Mouse (Mus musculus): ENCODE data around the gene Gm5751. TPM values are rescaled to one million over a fixed set of nuclear protein-coding genes. Genes with fewer than 3 reads are reported as not detected.
"Not testable (repeated sequence)": the region's sequence is repeated elsewhere in the genome, so short reads cannot be mapped to it uniquely, and the experiment has no call there.

Gene Gm5751
- not detected for total RNA-seq (2021)
- long read RNA-seq, experiment 1, result 0 reads
- long read RNA-seq, experiment 2, result 0 reads

GRCm38 (mm10) chrX:8873953-8874352 lies at the start of gene Gm5751:
TSS of gene Gm5751 (plus strand) at chrX:8874253.
- DNase-seq, result not testable (repeated sequence)

GRCm38 (mm10) chrX:8832043-8832442 lies 42.0 kb upstream of the Gm5751 start:
- DNase-seq, result peak; percentile 4 to 63

- DNase-seq, result no peak
Observed at GRCm38 (mm10) chrX:8843694-8844093, 30.4 kb upstream of the Gm5751 start, which contains the start of gene Gm6592. TSS of gene Gm6592 (plus strand) at chrX:8843994.

- no peak for DNase-seq
Observed at GRCm38 (mm10) chrX:8852486-8852885, 21.6 kb upstream of the Gm5751 start.

GRCm38 (mm10) chrX:8864331-8864730 lies 9.7 kb upstream of the Gm5751 start:
- DNase-seq, result peak; percentile 49 to 62

GRCm38 (mm10) chrX:8884336-8884735 lies 10.3 kb downstream of the Gm5751 start:
- DNase-seq, result no peak

GRCm38 (mm10) chrX:8891975-8892342 lies 17.9 kb downstream of the Gm5751 start:
- DNase-seq, result no peak

- peak; percentile 65 to 82 for DNase-seq
Observed at GRCm38 (mm10) chrX:8892343-8893155, 18.5 kb downstream of the Gm5751 start, which contains the start of gene B630019K06Rik. TSS of gene B630019K06Rik (plus strand) at chrX:8892382.

- DNase-seq, result no peak
Observed at GRCm38 (mm10) chrX:8893182-8893651, 19.2 kb downstream of the Gm5751 start.

- DNase-seq, result no peak
Observed at GRCm38 (mm10) chrX:8900823-8901222, 26.8 kb downstream of the Gm5751 start.

GRCm38 (mm10) chrX:8901906-8902472 lies 27.9 kb downstream of the Gm5751 start:
- no peak for DNase-seq

GRCm38 (mm10) chrX:8921080-8921479 lies 47.0 kb downstream of the Gm5751 start:
- DNase-seq, result no peak

- DNase-seq, result peak; percentile 0 to 3
Observed at GRCm38 (mm10) chrX:8921813-8922607, 48.0 kb downstream of the Gm5751 start.

- DNase-seq, result no peak
Observed at GRCm38 (mm10) chrX:8927308-8927707, 53.3 kb downstream of the Gm5751 start.

Other genes with a start within 250 kb of the Gm5751 start
- not detected for gene Ssxb8, start 183.4 kb upstream of the Gm5751 start, total RNA-seq (2021)
- gene Ssx9, start 125.8 kb upstream of the Gm5751 start, total RNA-seq (2021), result not detected
- gene Ssxb5, start 70.6 kb upstream of the Gm5751 start, total RNA-seq (2021), result not detected
- gene Gm6592, start 30.3 kb upstream of the Gm5751 start, total RNA-seq (2021), result not detected
- under 1 TPM; 0.57 to 0.77 TPM for gene B630019K06Rik, start 18.1 kb downstream of the Gm5751 start, total RNA-seq (2021)
- not detected for gene Fthl17b, start 88.7 kb downstream of the Gm5751 start, total RNA-seq (2021)
- not detected for gene Fthl17c, start 102.3 kb downstream of the Gm5751 start, total RNA-seq (2021)
- gene Fthl17d, start 112.5 kb downstream of the Gm5751 start, total RNA-seq (2021), result not detected
- gene Fthl17e, start 159.2 kb downstream of the Gm5751 start, total RNA-seq (2021), result not detected
- not detected for gene Fthl17f, start 188.8 kb downstream of the Gm5751 start, total RNA-seq (2021)
- gene 4930402K13Rik, start 230.3 kb downstream of the Gm5751 start, total RNA-seq (2021), result not detected